Mouse (Mus musculus) neural tube, embryonic 15.5 days (tissue): ENCODE results near the gene 4930455H04Rik. TPM values are rescaled to one million over a fixed set of nuclear protein-coding genes. Genes with fewer than 3 reads are reported as not detected.

ENCODE experiments used
- ATAC-seq: fragments of 200-750 bp; cut with Nextera tagmentation; 2 replicates; pipeline ENCODE4 v1.8.0; 2017; ENCODE audit warnings: mild to moderate bottlenecking, moderate TSS enrichment, moderate library complexity; ENCODE audit not compliant: low FRiP score
- H3K27ac ChIP-seq: fragments of 300-500 bp; sonication (generic); replicated peaks from 2 replicates; pipeline ENCODE4 v1.5.1; 2015; ENCODE audit warnings: mild to moderate bottlenecking, inconsistent platforms
- H3K27me3 ChIP-seq: fragments of 300-500 bp; sonication (generic); replicated peaks from 2 replicates; pipeline ENCODE4 v1.6.1; 2015; ENCODE audit warnings: inconsistent platforms
- H3K36me3 ChIP-seq: fragments of 300-500 bp; sonication (generic); 2 replicates; pipeline ENCODE4 v1.6.1; 2015; ENCODE audit warnings: inconsistent platforms
- H3K4me1 ChIP-seq: fragments of 300-500 bp; sonication (generic); 2 replicates; pipeline ENCODE4 v1.6.1; 2015; ENCODE audit warnings: inconsistent platforms
- H3K4me2 ChIP-seq: fragments of 300-500 bp; sonication (generic); 2 replicates; pipeline ENCODE4 v1.6.1; 2015; ENCODE audit warnings: inconsistent platforms, mild to moderate bottlenecking, moderate library complexity
- H3K4me3 ChIP-seq: fragments of 300-500 bp; sonication (generic); replicated peaks from 2 replicates; pipeline ENCODE4 v1.5.1; 2015; ENCODE audit warnings: mild to moderate bottlenecking, inconsistent platforms
- H3K9ac ChIP-seq: fragments of 300-500 bp; sonication (generic); replicated peaks from 2 replicates; pipeline ENCODE4 v1.6.1; 2015; ENCODE audit warnings: mild to moderate bottlenecking, inconsistent platforms
- H3K9me3 ChIP-seq: fragments of 300-500 bp; sonication (generic); replicated peaks from 2 replicates; pipeline ENCODE4 v1.6.1; 2016; ENCODE audit warnings: inconsistent platforms
- WGBS: fragments of 180-500 bp; shearing (Covaris S2); methylation state at CpG from one replicate; pipeline ENCODE4 v1.1.7; 2015; ENCODE audit warnings: mixed read lengths; 5-methylcytosine and 5-hydroxymethylcytosine counted together
- polyA plus RNA-seq: library from polyadenylated mRNA; unstranded; fragments of >200 nt; fragmentation: Nextera tagmentation; extraction: Ambion mirVana; gene quantifications from 2 replicates; pipeline ENCODE4 v1.2.1, GENCODE M21; 2015

The 4930455H04Rik gene
- polyA plus RNA-seq, 1 experiment from 2014 or later, result not detected

GRCm38 (mm10) chr3:116950665-116951115, 17.4 kb upstream of the 4930455H04Rik start:
- 92% methylated on average over 6 of the region's 6 CpGs for WGBS
- H3K4me2 ChIP-seq, result no peak overlapping the region
- no peak overlapping the region for H3K4me3 ChIP-seq
- H3K36me3 ChIP-seq, result no peaks in the 10 kb centered on the region
- ATAC-seq, result no peak
- H3K9me3 ChIP-seq, result no peaks in the 10 kb centered on the region
- H3K9ac ChIP-seq, result no peak overlapping the region
- H3K27ac ChIP-seq, result no peak overlapping the region
- no peaks in the 10 kb centered on the region for H3K27me3 ChIP-seq
- no peaks in the 10 kb centered on the region for H3K4me1 ChIP-seq

GRCm38 (mm10) chr3:116951489-116951888, 16.6 kb upstream of the 4930455H04Rik start:
- Histone ChIP-seq H3K4me1 (no peaks in the 10 kb centered on the region), H3K4me3 (no peak overlapping the region), H3K36me3 (no peaks in the 10 kb centered on the region), H3K9ac (no peak overlapping the region), H3K9me3 (no peaks in the 10 kb centered on the region), H3K27ac (no peak overlapping the region), H3K27me3 (no peaks in the 10 kb centered on the region), H3K4me2 (no peak overlapping the region)
- WGBS, result 95% methylated on average over 3 of the region's 3 CpGs
- ATAC-seq, result no peak

- Histone ChIP-seq H3K9me3 (no peaks in the 10 kb centered on the region), H3K36me3 (no peaks in the 10 kb centered on the region), H3K4me3 (no peak overlapping the region), H3K27me3 (no peaks in the 10 kb centered on the region), H3K9ac (no peak overlapping the region), H3K4me1 (no peaks in the 10 kb centered on the region), H3K27ac (no peak overlapping the region), H3K4me2 (no peak overlapping the region)
- WGBS, result 83% methylated on average over 8 of the region's 8 CpGs
- no peak for ATAC-seq
Measured at GRCm38 (mm10) chr3:116952242-116952899, 15.7 kb upstream of the 4930455H04Rik start.

- Histone ChIP-seq H3K36me3 (no peaks in the 10 kb centered on the region), H3K27me3 (no peaks in the 10 kb centered on the region), H3K4me3 (no peak overlapping the region), H3K4me2 (no peak overlapping the region), H3K4me1 (no peaks in the 10 kb centered on the region), H3K9ac (no peak overlapping the region), H3K27ac (no peak overlapping the region), H3K9me3 (no peaks in the 10 kb centered on the region)
- no peak for ATAC-seq
- 83% methylated on average over 6 of the region's 6 CpGs for WGBS
Measured at GRCm38 (mm10) chr3:116953366-116953765, 14.7 kb upstream of the 4930455H04Rik start.

- 71% methylated on average over 6 of the region's 6 CpGs for WGBS
- Histone ChIP-seq H3K9me3 (no peaks in the 10 kb centered on the region), H3K36me3 (no peaks in the 10 kb centered on the region), H3K27me3 (no peaks in the 10 kb centered on the region), H3K9ac (no peak overlapping the region), H3K27ac (no peak overlapping the region), H3K4me1 (no peaks in the 10 kb centered on the region), H3K4me3 (no peak overlapping the region), H3K4me2 (no peak overlapping the region)
- ATAC-seq, result no peak
Measured at GRCm38 (mm10) chr3:116955061-116955460, 13.0 kb upstream of the 4930455H04Rik start.

- H3K9ac ChIP-seq, result no peak overlapping the region
- no peaks in the 10 kb centered on the region for H3K36me3 ChIP-seq
- 76% methylated on average over 2 of the region's 2 CpGs for WGBS
- no peak overlapping the region for H3K4me2 ChIP-seq
- H3K27me3 ChIP-seq, result no peaks in the 10 kb centered on the region
- no peak overlapping the region for H3K27ac ChIP-seq
- H3K4me1 ChIP-seq, result no peaks in the 10 kb centered on the region
- no peaks in the 10 kb centered on the region for H3K9me3 ChIP-seq
- no peak for ATAC-seq
- no peak overlapping the region for H3K4me3 ChIP-seq
Measured at GRCm38 (mm10) chr3:116960414-116960813, 7.7 kb upstream of the 4930455H04Rik start.

GRCm38 (mm10) chr3:116961354-116962142, 6.5 kb upstream of the 4930455H04Rik start:
- Histone ChIP-seq H3K4me2 (no peak overlapping the region), H3K36me3 (no peaks in the 10 kb centered on the region), H3K27ac (no peak overlapping the region), H3K27me3 (no peaks in the 10 kb centered on the region), H3K9me3 (no peaks in the 10 kb centered on the region), H3K9ac (no peak overlapping the region), H3K4me1 (no peaks in the 10 kb centered on the region), H3K4me3 (no peak overlapping the region)
- no peak for ATAC-seq
- WGBS, result 67% methylated on average over 15 of the region's 15 CpGs

GRCm38 (mm10) chr3:116963213-116963612, 4.9 kb upstream of the 4930455H04Rik start:
- Histone ChIP-seq H3K27me3 (no peaks in the 10 kb centered on the region), H3K36me3 (no peaks in the 10 kb centered on the region)
- ATAC-seq, result no peak

GRCm38 (mm10) chr3:116964426-116964825, 3.6 kb upstream of the 4930455H04Rik start:
- Histone ChIP-seq H3K9ac (no peak overlapping the region), H3K4me1 (peaks cover 7% of the 10 kb centered on the region; the same call in 1 of the 2 replicates), H3K4me2 (no peak overlapping the region), H3K27ac (no peak overlapping the region), H3K9me3 (no peaks in the 10 kb centered on the region), H3K4me3 (no peak overlapping the region), H3K27me3 (no peaks in the 10 kb centered on the region), H3K36me3 (no peaks in the 10 kb centered on the region)
- WGBS, result 89% methylated on average over 9 of the region's 9 CpGs
- ATAC-seq, result no peak

More at GRCm38 (mm10) chr3:116963213-116963612, 4.9 kb upstream of the 4930455H04Rik start:
- Histone ChIP-seq H3K4me1 (peaks cover 1% of the 10 kb centered on the region; the same call in 1 of the 2 replicates), H3K27ac (no peak overlapping the region), H3K9me3 (no peaks in the 10 kb centered on the region), H3K4me3 (no peak overlapping the region), H3K9ac (no peak overlapping the region), H3K4me2 (no peak overlapping the region)
- WGBS, result 73% methylated on average over 4 of the region's 4 CpGs

GRCm38 (mm10) chr3:116966225-116966624, 1.8 kb upstream of the 4930455H04Rik start:
- H3K27me3 ChIP-seq, result no peaks in the 10 kb centered on the region
- no peak overlapping the region for H3K27ac ChIP-seq
- no peaks in the 10 kb centered on the region for H3K9me3 ChIP-seq
- H3K36me3 ChIP-seq, result no peaks in the 10 kb centered on the region
- 19% methylated on average over 4 of the region's 4 CpGs for WGBS
- no peak overlapping the region for H3K9ac ChIP-seq
- no peak for ATAC-seq
- peaks cover 7% of the 10 kb centered on the region; the same call in 1 of the 2 replicates for H3K4me1 ChIP-seq
- H3K4me3 ChIP-seq, result no peak overlapping the region
- H3K4me2 ChIP-seq, result no peak overlapping the region

GRCm38 (mm10) chr3:116966800-116967199, 1.3 kb upstream of the 4930455H04Rik start:
- Histone ChIP-seq H3K9ac (no peak overlapping the region), H3K4me1 (peaks cover 7% of the 10 kb centered on the region; the same call in 1 of the 2 replicates), H3K36me3 (no peaks in the 10 kb centered on the region), H3K4me2 (peak overlapping the region; percentile 15; the same call in 1 of the 2 replicates), H3K27me3 (no peaks in the 10 kb centered on the region), H3K4me3 (no peak overlapping the region), H3K9me3 (no peaks in the 10 kb centered on the region), H3K27ac (no peak overlapping the region; the same call in 1 of the 2 replicates)
- ATAC-seq, result no peak
- 76% methylated on average over 6 of the region's 6 CpGs for WGBS

GRCm38 (mm10) chr3:116967436-116967835, 631 bp upstream of the 4930455H04Rik start:
- Histone ChIP-seq H3K4me1 (peaks cover 7% of the 10 kb centered on the region; the same call in 1 of the 2 replicates), H3K27ac (no peak overlapping the region), H3K4me2 (no peak overlapping the region), H3K9ac (no peak overlapping the region), H3K27me3 (no peaks in the 10 kb centered on the region), H3K4me3 (no peak overlapping the region), H3K9me3 (no peaks in the 10 kb centered on the region), H3K36me3 (no peaks in the 10 kb centered on the region)
- 94% methylated on average over 6 of the region's 6 CpGs for WGBS
- no peak for ATAC-seq
